Mouse (Mus musculus): ENCODE results near the gene Abhd17a.

Gene Abhd17a

DNA sequence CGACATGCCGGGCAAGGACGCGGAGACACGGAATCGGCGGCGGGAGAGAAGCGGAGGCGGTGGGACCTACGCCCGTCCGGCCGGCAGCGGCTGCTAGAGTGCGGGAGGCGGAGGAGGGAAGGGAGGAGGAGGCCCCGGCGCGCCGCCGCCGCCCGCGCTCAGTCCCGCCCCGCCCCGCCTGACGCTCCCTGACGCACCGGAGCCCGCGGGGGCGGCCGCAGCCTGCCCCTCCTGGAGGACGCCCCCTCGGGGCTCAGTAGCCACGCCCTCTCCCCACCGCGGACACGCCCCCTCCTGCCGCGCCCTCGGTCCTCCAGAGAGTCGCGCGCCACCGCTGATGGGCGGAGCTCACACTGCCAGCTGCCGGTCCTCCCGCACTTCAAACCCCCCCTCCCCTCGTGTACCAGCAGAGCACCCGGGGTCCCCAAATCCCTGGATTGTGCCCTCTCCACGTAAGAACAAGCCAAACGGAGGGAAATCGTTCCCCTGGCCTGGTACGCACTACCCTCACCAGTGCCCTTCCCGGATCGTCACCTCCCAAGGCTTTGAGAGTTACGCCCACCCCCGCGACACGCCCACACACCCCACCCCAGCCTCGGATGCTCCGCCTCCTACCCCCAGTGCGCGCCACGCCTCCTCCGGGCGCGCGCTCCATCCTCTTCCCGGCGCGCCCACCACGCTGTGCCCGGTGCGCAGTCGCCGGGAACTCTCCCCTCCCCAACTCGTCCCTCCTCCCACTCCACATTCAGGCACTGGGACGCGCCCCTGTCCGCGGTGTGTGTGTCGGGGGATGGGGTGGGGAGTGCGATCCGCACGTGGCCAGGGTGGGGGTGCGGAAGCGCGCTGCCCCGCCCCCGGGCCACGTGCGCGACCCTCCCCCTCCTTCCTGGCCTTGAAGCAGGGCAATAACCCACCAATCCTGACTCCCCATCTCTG lies 12.7 kb downstream of the Abhd17a start, which contains the start of gene Klf16:
Gene Klf16 (minus strand): TSS at position 127 of the 936 bp plus-strand sequence.
- in situ Hi-C loops (cut with MboI, MseI) = loop anchor here (5.0 kb wide), 1 partner anchor 105 kb away; no protein-coding TSS in a partner anchor

DNA sequence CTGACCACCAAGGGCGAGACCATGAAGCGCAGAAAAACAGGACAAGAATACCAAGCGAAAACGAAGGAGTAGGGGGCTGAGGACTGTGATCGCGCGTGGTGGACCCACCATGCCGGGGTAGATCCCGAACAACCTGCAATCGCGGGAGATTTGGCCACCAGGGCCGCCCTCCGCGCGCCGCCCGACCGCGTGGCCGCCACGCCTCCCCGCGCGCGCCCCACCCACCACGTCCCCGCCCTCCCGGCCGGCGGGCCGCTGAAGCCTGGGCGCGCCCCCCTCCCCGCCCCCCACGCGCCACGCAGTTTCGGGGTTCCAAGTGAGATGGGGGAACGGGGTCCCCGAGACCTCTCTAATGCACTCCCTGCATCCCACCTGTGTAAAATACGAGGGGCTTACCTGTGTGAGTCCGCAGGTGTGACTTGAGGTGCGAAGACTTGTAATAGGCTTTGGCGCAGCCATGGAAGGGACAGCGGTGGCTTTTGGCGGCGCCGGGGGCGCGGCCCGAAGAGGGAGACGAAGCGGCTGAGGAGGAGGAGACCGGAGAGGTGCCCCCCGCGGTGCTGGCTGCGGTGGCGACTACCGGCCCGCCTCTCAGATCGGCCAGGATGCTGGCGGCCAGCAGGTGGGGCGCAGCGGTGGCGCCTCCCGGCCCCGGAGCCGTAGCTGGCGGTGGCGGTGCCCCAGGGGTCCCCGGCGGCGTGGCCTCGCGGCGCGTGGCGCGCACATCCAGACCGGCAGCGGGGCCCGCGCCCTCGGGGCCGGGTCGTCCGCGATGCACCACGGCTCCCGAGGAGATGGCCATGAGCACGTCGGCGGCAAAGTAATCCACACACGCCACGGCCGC lies 13.6 kb downstream of the Abhd17a start:
- in situ Hi-C loops (cut with MboI, MseI) = loop anchor here (5.0 kb wide), 1 partner anchor 106 kb away; no protein-coding TSS in a partner anchor

DNA sequence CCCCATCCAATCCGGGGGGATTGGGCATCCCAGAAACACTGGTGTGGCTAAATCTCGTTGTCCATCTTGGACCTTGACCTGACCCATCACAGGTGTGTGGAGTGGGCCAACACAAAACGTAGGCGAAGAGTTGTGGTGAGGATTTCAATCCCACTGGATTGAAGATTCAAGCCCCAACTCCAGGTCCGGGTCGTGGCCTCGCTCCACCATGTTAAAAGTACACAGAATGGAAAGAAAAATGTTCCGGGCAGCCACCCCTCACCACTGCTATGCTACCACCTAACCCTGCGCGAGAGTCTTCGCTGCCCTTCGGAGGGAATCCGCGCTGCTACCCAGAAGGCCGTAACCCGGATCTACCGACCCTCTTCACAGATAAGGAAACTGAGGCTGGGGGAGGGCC lies 14.2 kb downstream of the Abhd17a start:
- in situ Hi-C loops (cut with MboI, MseI) = loop anchor here (5.0 kb wide), 1 partner anchor 106 kb away; no protein-coding TSS in a partner anchor

DNA sequence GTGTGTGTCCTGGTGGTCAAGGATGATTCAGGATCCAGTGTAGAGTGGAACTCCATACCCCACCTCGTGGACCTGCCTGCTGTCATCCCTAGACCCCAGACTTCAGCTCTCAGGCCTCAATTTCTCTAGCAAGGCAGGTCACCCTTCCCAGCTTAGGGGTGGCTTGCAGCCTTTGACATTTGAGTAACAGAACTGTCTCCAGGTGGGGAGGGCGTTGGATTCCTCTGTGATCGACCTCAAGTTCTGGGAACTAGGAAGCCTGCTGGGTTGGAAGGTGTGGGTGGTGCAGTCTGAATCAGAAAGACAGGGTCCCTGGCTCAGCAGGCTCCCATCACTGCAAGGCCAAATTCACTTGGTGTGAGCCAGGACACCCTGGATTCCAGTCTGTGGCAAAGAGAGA lies 15.2 kb downstream of the Abhd17a start:
- in situ Hi-C loops (cut with MboI, MseI) = loop anchor here (5.0 kb wide), 1 partner anchor 107 kb away; no protein-coding TSS in a partner anchor

DNA sequence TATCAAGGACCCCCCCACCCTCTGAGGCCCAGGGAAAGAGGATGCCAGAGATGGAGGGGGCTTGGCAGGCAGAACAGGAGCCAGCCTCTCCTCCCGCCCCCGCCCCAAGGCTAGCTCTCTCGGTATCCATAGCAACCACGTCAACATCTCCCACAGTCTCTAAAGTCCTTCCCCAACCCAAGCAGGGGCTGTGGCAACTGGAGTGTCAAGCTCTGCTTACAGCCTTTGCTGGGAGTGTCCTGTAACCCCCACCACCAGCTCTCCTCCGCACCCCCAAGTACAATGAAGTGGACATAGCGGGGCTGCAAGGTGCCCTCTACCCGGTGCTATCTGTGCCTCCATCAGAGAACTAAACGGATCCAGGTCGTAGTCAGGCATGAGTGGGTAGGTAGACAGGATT lies 16.2 kb downstream of the Abhd17a start:
- in situ Hi-C loops (cut with MboI, MseI) = no loop called here

DNA sequence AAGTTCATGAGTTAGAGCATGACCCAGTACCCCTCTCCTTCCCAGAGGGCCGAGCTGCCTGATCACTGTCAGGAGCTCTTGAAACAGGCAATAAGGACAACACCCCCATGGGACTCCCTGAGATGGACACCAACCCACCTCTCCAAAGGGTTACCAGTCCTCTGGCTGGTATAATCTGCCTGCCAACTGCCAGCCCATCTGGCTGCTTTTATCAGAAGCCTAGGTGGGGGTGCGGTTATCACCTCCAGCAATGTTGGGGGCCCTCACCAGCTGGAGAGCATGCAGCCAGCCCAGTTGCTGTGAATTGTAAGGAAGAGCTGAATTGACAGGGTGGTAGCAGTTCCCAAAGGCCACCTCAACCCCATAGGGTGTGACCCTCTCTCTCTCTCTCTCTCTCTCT lies 17.7 kb downstream of the Abhd17a start:
- in situ Hi-C loops (cut with MboI, MseI) = no loop called here

DNA sequence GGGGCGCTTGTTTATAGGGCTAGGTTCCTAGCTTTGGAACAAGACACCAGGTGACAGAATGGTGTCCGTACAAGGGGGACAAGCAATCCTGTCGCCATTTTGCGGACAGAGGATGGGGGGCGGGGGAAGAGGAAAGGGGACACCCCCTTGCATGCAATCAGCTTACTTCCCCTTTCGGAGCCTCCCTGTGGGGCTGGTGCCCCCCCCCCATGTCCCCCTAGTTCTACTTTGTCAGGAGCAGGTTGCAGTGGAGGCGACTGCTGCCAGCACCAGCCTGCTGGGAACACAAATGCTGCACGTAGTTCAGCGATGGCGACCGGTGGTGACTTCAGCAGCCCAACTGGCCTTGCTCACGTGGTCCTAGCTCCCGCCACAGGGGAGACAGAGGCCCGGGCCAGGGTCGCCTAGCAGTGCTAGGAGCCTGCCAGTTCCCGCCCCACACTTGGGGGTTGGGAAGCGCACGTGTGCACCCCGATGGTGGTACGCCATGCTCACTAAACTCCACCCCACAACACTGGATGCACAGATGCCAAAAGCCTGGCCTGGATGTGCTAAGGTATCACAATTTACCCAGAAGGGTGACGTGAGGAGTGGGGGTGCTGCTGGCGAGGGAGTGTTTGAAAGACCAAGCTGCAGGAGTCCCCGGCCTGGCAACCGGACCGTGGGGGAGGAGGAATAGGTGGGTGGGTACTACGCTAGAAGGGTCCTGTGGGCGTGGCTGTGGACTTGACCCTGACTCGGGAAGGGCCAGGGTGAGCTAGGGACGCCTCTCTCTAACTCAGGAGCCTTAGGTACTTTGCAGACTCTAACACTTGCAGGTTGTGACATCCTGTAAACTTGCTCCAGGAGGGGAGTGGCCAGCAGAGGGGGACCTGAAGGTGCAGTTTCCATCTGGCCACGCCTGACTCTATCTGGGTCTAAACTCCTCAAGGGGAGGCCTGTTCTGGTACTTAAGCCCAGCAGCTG lies 19.0 kb downstream of the Abhd17a start:
- in situ Hi-C loops (cut with MboI, MseI) = no loop called here

DNA sequence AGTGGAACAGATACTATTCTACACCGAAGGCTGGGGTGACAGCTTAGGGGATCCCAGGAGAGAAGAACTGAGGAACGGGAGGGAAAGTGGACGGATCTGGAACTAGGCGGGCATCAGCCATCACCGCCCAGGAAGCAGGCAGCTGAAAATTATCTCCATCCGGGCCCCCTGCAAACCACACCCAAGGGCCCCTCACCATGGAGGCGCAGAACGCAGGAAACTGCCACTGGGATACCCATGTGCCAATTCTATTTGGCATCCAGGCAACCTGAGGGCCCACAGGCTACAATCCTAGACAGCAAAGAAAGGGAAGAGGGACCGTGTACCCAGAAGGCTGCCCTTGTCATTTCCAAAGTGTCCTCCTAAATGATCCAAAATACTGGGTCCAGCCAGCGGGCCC lies 19.7 kb downstream of the Abhd17a start:
- in situ Hi-C loops (cut with MboI, MseI) = no loop called here

DNA sequence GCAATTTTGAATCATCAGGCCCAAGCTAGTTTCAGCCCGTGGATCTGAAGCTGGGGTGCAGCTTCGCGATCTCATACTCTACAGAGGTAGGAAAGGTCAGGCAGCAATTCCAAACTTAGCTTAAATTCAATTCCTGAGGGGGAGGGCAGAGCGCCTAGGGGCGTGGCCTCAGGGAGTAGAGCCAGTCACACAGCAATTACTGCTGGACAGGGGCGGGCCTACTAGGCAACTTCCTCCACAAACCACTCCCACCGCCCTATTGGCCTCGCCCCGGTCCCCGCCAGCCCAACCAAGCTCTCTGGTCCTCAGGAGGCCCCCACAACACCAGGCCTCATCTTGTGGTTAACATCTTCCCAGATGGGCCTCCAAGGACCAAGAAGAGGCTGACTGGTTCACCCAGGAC lies 20.5 kb downstream of the Abhd17a start:
- in situ Hi-C loops (cut with MboI, MseI) = no loop called here

DNA sequence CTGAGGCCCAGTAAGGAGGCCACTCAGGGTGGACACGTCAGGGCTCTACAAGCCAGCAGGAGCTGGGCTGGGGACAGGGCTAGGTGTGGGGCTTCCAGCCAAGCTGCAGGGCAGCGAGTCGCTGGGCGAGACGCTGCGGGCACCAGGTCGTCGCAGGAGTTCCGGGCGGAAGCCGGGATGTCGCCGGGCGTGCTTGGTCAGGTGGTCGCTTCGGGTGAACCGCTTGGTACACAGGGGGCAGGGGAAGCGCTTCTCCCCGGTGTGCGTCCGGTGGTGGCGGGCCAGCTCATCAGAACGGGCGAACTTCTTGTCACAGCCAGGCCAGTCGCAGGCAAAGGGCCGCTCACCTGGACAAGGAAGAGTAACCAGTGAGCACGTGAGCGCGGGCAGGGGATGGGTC lies 21.3 kb downstream of the Abhd17a start:
- in situ Hi-C loops (cut with MboI, MseI) = no loop called here

DNA sequence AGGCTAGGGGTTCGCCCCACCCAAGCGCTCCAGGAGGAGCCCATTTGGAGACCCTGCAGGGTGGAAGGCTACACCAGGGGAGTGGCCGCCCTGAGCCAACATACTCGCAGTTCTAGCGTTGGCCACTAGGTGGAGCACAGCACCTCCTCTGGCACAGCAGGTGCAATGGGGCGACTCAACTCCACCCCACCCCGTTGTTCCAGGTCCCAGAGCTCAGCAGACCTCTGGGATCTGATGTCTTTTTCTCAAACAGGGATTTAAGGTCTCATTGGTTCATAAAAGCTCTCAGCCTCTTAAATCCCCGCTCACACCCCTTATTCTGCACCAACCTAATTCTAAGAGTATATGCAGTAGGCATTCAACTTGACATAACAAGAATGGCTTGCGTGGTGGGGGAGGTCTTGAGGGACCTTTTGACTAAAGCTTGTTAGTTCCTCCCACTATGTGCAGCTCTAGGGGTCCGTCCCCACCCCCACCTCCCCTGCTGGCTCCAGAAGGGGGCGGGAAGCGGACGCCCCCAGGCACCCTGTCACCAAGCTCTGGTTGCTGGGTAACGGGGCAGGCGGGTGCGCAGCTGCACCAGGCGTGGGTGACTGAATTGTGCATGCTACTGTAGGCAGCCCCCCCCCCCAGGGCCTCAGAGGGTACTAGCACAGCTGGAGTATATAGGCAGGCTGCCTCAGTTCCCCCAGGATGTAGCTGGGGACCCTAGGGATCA lies 23.6 kb downstream of the Abhd17a start:
- in situ Hi-C loops (cut with MboI, MseI) = no loop called here

DNA sequence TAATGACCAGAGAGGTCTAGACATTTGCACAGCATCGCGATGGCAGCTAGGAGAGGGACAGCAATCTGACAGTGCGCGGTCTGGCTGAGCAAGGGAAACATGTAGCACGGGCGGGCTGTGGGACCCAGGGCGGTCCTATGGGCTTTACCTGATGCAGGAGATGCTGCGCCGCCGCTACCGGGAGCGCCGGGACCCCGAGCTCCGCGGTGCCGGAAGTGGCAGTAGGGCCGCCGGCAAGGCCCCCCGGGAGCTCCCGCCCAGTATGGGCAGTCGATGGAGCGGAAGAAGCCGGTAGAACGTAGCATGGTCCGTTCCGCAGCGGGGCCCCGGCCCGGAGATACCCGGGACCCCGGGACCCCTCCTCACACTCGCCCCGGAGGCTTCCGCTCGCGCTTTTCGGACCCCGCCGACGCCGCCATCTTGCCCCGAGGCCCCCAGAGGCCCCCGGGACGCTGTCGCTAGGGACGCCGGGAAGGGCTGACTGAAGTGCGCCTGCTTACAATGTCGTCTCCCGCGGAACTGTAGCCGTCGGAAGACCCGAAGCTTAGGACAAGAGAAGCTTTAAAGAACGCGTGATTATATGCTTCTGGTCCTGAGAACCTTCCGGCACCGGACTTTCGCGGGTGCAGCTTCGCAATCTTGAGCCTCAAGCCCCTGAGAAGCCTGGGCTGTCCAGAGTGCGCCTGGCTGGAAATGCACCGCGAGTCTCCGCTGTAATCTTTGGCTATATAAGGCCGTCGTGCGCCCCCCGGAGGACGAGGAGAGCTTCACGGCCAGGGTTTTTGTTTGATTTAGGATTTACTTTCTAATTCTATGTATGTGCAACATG lies 28.8 kb downstream of the Abhd17a start, which contains the start of gene Rexo1:
Gene Rexo1 (minus strand): TSS at position 445 of the 829 bp plus-strand sequence.
- in situ Hi-C loops (cut with MboI, MseI) = no loop called here

DNA sequence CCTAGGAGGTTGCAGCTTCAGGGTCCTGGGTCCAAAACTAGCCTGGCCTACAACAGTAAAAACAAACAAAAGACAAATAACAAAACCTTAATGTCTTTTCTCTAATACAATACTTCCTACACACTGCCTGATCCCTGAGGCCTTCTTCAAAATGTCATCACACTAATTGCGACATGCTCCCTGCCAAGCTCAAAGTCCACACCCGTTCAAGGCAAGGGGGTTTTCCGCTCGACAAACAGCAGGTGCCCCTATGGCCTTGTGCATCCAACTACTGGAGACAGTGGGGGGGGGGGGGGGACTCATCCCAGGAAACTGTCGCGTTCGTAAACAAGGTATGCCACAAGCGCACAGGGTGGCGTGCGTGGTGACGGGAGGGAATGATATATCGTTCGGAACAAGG lies 29.5 kb downstream of the Abhd17a start:
- in situ Hi-C loops (cut with MboI, MseI) = no loop called here

DNA sequence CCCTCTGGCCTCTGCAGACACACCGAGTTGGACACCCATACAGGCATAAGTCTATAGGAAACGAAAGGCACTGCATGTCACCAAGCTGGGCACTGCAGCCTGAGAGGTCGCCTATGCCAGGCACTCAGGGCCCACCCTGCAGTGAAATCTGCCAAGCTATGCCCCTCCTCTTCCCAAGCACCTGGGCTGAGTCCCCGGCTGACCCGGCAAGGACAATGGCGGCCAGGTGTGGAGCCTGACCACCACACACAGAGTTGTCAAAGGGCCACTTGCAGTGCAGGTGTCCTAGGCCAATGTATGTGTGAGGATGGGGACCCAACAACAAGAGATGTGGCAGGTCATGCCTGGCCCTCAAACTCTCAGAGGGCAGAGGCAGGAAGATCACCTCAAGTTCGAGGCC lies 30.7 kb downstream of the Abhd17a start:
- in situ Hi-C loops (cut with MboI, MseI) = no loop called here

DNA sequence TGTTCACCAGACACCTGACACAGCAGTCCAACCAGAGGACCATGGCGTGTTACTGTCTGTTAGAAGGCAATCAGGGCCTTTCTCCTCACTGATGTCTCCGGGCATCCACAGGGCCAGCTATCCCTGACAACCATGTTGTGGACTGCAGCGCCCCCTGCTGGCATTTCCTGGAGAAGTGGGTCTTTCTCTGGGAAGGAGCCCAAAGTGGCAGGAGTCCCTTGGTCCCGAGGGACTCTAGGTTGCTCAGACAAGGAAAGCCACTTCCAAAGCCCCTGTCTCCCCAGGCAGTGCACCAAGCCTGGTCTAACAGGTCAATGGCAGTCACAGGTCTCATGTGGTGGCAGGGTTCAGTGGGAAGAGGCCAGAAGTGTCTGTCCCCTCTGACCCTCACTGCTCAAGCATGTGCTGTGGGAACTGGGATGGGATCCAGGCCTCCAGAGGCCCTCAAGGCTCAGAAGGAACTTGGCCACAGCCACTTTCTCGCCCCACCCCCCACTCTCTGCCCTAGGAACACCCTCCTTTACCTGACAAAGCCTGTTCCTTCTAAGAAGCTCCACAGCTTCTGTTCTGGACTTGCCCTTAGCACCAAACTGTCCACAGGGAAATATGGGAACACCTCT lies 32.7 kb downstream of the Abhd17a start:
- in situ Hi-C loops (cut with MboI, MseI) = no loop called here

DNA sequence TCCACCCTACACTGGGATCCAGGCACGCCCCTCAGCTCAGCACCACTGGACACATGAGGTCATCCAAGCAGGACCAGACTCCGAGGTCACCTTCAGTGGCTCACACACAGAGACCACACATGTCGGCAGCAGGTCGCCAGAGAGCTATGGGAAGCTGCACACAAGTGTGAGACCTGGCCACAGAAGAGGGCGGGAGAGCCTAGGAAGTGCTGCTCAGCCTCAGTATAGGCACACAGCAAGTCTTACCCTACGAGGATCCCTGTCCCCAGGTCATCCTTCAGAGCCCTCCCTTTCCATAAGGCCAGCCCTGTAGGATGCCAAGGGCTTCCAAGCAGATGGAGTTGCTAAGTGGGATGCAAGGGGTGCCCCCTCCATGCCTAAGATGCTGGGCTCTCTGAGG lies 36.1 kb downstream of the Abhd17a start:
- in situ Hi-C loops (cut with MboI, MseI) = no loop called here

DNA sequence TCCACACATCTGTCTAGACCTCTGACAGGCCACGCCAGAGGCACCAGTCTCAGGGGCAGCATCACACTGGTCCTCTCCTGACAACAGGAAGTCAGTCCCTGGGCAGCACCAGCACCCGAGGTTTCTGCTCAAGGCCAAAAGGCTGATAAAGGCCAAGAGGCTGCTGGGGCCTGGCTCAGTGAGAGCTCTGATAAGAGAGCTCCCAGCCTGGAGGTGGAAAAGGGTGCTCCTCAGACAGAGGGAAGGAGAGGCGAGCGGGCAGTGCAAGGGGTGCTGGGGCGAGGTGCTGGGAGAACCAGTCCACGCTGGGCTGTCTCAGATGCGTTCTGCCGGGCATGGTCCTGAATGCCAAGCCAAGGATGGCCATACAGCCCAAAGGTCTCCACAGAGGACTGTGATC lies 36.6 kb downstream of the Abhd17a start:
- in situ Hi-C loops (cut with MboI, MseI) = no loop called here

DNA sequence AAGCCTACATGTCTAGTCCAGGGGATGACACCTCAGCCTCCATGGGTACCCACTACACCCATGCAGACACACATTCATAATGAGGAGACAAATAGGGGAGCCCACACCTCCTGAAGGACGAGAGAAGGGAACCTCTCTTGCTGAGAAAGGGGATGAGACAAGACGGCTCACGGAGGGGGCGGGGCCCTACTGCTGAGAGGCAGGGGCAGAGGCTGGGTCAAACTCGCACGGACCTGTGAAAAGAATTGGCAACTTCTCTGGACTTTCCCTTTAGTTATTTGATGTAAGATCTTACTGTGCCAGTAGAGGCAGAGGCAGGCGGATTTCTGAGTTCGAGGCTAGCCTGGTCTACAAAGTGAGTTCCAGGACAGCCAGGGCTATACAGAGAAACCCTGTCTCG lies 37.8 kb downstream of the Abhd17a start:
- in situ Hi-C loops (cut with MboI, MseI) = no loop called here

DNA sequence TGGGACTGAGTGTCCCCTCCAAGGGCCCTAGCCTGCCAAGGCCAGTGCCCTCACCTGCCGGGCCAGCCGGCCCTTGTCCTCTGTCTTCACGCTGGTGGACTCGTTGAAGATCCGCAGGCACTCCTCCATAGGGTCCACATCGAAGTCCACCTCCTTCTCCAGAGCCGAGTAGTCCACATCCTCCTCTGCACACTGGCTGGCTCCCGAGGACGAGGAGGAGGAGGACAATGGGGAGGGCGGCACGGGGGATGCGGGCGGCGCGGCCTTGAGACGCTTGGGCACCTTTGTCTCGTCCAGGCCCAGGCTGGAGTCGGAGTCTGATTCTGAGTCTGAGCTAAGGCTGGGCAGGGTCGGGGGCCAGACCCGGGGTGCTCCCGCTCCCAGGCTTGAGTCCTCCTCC lies 40.9 kb downstream of the Abhd17a start:
- in situ Hi-C loops (cut with MboI, MseI) = no loop called here

Measured in regulatory T cell (primary cell).